Mouse (Mus musculus) heart, adult 8-10 months (tissue): ENCODE measurements around the gene Rab3gap1. TPM values are rescaled to one million over a fixed set of nuclear protein-coding genes. Genes with fewer than 3 reads are reported as not detected.

Source experiments
- DNase-seq: peaks from one replicate; pipeline ENCODE4 v3.0.0; 2022; ENCODE audit warnings: low spot score
- total RNA-seq, 4 experiments: library from RNA; stranded (reverse); gene quantifications; 2 replicates each; pipeline ENCODE4 v1.2.4; 2022

Gene Rab3gap1
- 10 to 100 TPM; 35.5 to 39.8 (median 38.6) TPM for total RNA-seq

DNA sequence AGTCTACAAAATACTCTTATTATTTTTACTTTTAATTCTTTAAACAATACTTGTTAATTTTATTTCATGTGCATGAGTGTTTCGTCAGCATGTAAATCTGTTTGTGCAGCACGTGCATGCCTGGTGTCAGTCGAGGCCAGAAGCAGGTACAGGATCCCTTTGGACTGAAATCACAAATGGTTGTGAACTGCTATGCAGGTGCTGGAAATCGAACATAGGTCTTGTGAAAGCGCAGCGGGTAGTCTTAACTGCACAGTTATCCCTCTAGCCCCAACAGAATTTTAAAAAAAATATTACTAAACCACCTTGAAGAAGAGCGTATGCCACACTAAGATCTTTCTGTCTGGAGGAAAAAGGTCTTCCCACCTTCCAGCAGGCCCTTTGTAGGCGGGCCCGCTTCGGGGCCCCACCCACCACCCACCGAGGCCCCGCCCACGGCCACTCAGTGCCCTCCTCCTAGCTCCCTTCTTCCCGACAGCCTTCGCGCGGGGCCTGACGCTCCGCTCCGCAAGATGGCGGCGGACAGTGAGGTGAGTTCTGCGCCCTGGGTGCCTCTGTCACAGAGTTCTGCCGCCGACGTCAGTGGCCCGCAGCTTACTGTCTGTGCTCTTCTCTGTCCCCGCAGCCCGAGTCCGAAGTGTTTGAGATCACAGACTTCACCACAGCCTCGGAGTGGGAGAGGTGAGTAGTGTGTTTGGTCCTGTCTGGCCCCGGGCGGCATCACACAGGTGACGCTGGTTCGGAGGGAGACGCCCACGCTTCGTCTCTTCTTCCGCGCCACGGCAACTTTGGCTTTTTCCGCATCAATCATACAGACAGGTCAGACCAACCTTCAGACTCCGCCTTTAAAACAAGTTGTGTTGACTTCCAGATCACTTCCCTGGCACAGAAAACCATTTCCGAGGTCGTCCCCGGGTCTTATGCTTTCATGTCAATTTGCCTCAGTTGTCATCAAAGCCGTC lies at the start of gene Rab3gap1:
Gene Rab3gap1, plus strand, starts transcription at position 474 of the 962 bp plus-strand sequence.
- peak; percentile 87 for DNase-seq

- peak; percentile 63 for DNase-seq
These were observed 41.2 kb upstream of the Rab3gap1 start for GRCm38 (mm10) chr1:127827325-127827724.

DNA sequence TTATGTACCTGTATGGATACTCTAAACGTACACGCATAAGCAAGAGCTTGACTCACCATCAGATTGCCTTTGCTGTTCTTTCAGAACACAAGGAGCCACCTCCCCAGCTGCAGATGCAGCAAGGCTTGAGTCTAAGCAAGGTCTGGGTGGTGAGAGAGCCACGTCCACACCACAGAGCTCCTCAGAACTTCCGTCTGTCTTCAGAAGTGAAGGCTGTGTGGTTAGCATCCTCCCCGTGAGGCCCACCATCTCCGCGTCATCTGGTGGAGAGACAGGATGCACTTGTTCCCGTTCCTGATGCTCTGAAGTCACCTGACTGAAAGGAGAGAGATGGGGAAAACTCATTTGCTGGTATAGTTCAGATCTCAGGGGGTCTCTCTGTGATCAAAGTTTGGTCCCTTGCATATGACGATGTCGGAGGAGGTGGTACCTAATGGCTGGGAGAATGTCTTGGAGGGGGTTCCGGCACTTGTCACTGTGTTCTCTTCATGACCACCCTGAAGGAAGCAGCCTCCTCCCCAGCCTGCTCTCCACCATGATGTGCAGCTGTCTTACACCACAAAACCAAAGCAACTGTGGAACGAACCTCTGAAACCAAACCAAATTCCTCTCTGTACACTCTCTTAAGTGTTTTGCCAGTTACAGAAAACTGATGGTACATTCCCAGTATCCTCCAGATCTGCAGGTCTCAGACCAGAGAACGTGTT lies 38.2 kb upstream of the Rab3gap1 start:
- DNase-seq = no peak

DNA sequence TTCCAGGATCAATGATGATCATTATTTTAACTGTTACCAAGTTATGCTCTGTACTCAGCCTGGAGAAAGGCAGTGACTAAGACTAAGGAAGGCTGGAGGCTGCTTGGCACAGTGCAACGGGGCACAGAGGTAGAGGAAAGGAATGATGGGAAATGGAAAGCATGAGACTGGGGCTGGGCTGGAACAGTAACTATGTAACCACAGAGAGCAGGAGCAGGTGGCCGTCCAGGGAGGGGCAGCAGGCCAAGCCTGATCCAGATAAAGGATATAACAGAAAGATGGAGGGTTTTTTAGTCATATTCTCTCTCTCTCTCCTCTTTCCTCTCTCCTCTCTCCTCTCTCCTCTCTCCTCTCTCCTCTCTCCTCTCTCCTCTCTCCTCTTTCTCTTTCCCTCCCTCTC lies 34.9 kb upstream of the Rab3gap1 start:
- no peak for DNase-seq

DNA sequence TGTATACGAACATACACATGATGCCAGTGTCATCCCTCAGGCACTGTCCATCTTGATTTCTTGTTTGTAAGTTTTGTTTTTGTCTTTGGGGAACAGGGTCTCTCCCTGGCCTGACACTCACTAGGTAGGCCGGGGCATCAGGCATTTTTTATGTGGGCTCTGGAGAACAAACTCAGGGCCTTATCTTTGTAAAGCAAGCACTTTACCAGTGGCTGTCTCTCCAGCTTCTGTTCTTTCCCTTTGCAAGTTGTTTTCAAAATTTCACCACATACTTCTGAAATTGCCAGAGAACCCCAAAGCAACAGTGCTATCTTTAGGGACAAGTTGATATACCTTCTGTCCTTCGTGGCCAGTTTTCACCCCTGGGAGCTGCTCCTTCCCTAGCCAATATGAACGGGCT lies 34.4 kb upstream of the Rab3gap1 start:
- DNase-seq = no peak

DNA sequence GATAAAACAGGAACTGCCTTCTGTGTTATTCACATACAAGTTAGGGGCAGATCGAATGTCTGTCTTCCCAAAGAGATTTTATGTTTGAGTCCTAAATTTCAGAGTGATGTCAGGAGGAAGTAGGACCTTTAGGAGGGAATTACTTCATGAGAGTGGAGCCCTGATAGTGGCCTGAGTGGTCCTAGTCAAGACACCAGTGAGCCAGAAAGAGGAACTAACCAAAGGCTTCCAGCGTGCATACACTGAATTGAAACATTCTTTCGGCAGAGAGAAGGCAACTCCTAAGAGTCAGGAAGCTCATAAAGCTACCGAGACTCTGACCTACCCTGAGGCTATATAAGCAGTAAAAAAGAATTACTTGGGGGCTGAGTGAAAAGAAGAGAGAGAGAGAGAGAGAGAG lies 32.0 kb upstream of the Rab3gap1 start:
- DNase-seq = no peak

GRCm38 (mm10) chr1:127838602-127839001 lies 30.0 kb upstream of the Rab3gap1 start:
- DNase-seq = no peak

- no peak for DNase-seq
These were observed 23.1 kb upstream of the Rab3gap1 start for GRCm38 (mm10) chr1:127845472-127845871.

GRCm38 (mm10) chr1:127850075-127850610 lies 18.4 kb upstream of the Rab3gap1 start:
- peak; percentile 19 for DNase-seq

GRCm38 (mm10) chr1:127854486-127855222 lies 13.9 kb upstream of the Rab3gap1 start, which contains the start of gene Map3k19:
Gene Map3k19, minus strand, starts transcription at chr1:127855031.
- DNase-seq = no peak

DNA sequence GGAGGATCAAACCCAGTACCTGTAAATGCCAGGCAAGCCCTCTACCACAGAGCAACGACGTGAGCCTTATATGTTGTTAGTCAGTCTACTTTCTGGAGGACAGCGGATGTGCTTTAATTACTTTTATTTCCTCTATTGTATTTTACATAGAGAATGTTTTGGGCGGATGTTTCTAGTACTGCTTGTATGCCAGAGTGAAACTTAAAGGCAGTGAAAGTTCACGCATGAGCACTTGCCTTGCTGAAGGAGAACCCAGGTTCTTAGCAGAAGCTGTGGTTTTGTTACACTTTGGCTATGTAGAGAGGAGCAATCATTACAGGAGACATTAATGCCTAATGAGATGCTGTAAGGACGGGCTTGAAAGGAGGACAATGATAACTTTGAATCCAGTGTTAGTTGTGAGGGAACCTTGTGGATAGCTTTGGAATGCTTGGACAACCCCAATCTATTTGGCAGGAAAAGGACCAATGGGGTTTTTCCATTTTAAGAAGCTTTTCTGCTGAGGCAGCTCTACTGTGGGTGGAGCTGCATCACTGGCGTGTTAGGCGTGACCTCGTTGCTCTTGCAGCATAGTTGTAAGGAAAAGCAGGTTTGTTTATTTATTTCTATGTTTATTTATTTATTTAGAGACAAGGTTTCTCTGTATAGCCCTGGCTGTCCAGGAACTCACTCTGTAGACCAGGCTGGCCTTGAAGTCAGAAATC lies 9.5 kb upstream of the Rab3gap1 start:
- DNase-seq = no peak

- no peak for DNase-seq
These were observed 8.7 kb upstream of the Rab3gap1 start for GRCm38 (mm10) chr1:127859799-127860400.

DNA sequence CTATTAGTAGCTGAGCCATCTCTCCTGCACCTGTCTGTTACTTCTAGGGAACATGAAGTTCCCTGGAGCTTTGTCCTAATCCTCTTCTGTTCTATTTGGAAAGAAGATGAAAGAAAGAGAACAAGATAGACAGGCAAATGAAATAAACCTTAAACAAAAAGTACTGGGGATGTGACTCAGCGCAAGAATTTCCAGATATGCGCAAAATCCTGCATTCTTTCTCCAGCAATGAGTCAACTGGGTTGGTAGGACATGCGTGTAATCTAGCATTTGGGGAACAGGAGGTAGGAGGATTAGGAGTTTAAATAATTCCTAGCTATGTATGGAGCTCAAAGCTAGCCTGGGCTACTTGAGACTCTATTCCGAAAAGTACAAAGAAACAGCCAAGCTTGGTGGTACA lies 8.1 kb upstream of the Rab3gap1 start:
- DNase-seq = no peak

DNA sequence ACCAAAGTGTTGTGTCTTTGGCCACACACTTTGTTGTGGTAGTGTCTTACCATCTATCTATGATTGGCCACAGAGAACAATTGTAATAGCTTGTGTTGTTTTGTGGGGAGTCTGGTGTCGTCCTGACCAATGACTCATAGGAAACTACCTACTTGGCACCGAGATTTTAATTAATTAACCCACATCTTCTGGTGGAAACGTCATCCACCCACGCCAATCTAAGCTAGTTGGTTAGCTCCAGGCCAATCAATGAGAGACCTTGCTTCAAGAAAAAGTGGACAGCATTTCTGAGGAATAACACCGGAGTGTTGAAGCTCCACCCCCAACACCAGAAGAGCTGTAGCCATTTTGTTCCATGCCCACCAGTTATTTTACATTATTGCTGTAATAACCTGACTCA lies 6.7 kb upstream of the Rab3gap1 start:
- DNase-seq = no peak

DNA sequence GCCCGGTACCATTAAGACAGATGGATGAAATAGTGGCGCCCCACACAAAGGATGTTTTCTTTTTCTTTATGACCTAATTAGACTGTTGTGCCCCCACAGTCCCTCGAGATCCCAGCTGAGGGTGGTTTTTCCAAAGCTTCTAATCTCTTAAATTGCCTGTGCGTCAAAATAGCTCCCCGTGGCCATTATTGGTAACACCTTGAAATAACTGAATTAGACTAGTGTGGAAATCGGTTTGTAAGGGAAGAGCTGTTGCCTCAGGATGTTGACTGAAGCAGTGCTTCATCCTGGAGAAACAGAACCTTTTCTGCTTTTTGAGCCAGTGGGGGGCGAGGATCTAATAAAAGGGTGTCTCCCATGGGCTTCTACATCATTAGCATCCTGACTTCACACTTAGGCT lies 4.8 kb upstream of the Rab3gap1 start:
- no peak for DNase-seq

- no peak for DNase-seq
These were observed 703 bp downstream of the Rab3gap1 start for GRCm38 (mm10) chr1:127869276-127869675.

DNA sequence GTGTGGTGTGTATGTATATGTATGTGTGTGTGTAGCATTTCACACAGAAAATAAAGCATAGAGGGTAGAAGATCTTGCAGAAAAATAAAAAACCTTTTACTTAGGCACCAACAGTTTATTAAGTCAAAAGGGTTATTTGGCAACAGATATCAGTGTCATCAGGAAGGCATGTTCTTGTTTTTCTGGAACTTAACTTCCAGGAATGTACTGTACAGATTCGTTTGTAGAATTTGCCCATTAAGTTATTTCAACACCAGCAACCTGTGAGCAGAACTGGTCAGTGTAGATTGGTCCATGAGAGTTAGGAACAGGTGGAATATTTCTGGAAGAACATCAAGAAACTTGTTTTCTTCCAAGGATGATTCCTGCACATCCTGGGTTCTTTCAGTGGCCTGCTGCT lies 30.8 kb downstream of the Rab3gap1 start:
- no peak for DNase-seq

DNA sequence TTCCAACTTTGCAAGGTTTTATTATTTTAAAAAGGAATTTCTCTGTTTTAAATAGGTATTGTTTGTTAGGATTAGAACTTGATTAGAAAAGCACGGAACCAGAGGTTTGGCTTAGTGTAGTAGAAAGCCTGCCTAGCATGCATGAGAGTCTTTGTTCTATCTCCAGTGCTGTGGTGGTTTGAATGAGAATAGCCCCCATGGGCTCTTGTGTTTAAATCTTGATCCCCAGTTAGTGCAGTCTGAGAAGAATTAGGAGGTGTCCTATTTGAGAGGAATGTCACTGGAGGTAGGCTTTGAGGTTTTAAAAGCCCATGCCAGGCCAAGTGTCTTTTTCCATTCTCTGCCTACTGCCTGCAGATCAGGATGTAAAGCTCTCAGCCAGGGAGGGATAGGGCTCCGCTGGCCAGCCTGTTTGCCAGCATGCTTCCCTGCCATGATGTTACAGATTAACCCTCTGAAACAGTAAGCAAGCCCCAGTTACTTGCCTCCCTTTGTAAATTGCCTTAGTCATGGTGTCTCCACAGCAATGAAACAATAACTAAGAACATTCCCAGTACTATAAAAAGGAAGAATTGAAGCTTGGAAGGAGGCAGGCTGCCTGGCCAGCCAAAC lies 36.3 kb downstream of the Rab3gap1 start:
- DNase-seq = no peak

- no peak for DNase-seq
These were observed 44.5 kb downstream of the Rab3gap1 start for GRCm38 (mm10) chr1:127913116-127913515.

GRCm38 (mm10) chr1:127915316-127915715 lies 46.7 kb downstream of the Rab3gap1 start:
- DNase-seq = no peak
